Mouse (Mus musculus): Measurements from ENCODE around the gene Txk. TPM values are rescaled to one million over a fixed set of nuclear protein-coding genes. Genes with fewer than 3 reads are reported as not detected.

Gene Txk
- polyA plus RNA-seq, 1 experiment from 2014 or later: 0.11 TPM

DNA sequence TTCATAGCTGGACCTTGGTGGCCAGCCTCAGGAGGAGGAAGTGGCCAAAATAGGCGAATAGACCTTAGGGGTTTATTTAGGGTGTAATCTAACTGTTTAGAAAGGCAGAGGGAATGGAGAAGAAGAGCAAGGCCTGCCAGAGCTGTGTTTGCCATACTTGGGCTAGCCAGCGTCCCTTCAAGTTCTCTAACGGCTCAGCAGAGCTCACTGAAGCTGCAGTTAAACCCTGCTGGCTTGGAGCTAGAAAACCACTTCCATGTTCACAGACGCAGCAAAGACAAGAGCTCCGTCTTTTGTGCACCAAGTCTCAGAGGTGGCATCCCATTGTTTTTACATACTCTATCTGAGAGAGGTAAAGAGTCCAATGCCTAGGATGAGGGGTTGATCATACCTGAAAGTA, 2.4 kb downstream of the Txk start:
- WGBS: 73% methylated on average over 5 of the region's 5 CpGs

DNA sequence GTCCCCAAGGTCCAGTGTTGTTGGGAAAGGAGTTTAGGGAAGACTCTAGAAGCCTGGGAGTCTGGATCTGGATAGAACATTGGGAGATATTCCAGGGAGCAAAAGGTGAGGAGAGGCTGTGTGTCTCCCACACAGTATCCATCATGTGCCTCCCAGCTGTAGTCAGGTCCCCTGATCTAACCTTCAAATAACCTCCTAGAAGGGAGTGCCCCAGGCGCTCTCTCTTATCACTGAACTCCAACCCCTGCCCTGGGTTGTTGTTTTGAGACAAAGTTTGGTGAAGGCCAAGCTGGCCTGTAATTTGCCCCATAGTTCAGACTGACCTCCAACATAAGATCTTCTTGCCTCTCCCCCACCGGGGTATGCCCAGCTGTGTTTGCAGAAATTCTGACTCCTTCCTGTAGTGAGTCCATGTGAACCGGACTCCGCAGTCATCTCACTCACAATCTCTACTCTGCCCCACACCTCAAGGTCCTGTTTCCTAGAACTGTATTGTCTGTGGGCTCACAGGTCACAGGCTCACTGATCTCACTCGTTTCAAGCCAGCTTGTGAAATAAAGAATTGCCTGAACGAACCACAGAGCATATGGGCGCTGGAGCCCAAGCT, 3.8 kb downstream of the Txk start:
- no peak for ATAC-seq (ENCODE audit: insufficient number of reproducible peaks, insufficient read depth, low FRiP score, low TSS enrichment, low read depth)
- Histone ChIP-seq H3K9me3 (no peaks in the 10 kb centered on the region), H3K4me3 (no peak overlapping the region), H3K36me3 (no peaks in the 10 kb centered on the region), H3K4me2 (no peak overlapping the region), H3K27ac (no peak overlapping the region), H3K27me3 (no peaks in the 10 kb centered on the region), H3K4me1 (no peaks in the 10 kb centered on the region), H3K9ac (no peak overlapping the region)
- 83% methylated on average over 7 of the region's 7 CpGs for WGBS

More for the DNA sequence above, 2.4 kb downstream of the Txk start:
- no peak overlapping the region for H3K4me3 ChIP-seq
- no peaks in the 10 kb centered on the region for H3K27me3 ChIP-seq
- H3K4me2 ChIP-seq: no peak overlapping the region
- no peak for ATAC-seq (ENCODE audit: insufficient number of reproducible peaks, insufficient read depth, low FRiP score, low TSS enrichment, low read depth)
- H3K27ac ChIP-seq: no peak overlapping the region
- H3K4me1 ChIP-seq: no peaks in the 10 kb centered on the region
- H3K9me3 ChIP-seq: no peaks in the 10 kb centered on the region
- H3K9ac ChIP-seq: no peak overlapping the region
- no peaks in the 10 kb centered on the region for H3K36me3 ChIP-seq

DNA sequence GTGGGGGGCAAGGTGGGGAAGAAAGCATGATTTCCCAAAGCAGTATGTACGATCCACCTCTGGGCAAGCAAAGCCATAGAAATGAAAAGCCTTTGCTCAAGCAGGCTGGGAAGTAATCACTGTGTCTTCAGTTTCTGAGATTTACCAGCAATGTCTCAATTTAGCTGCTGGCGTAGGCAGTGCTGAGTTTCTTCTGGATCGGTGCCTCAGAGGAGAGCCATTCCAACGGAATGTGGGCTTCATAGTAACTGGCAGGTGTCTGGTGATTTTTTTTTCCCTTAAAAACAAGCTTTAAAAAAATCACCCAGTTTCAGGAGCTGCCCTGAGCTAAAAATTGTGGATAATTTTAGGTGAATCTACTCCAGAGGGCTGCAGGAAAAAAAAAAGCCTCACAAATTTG, 5.2 kb downstream of the Txk start:
- no peaks in the 10 kb centered on the region for H3K4me1 ChIP-seq
- H3K9ac ChIP-seq: no peak overlapping the region
- no peaks in the 10 kb centered on the region for H3K27me3 ChIP-seq
- H3K27ac ChIP-seq: no peak overlapping the region
- H3K9me3 ChIP-seq: no peaks in the 10 kb centered on the region
- no peak overlapping the region for H3K4me2 ChIP-seq
- H3K4me3 ChIP-seq: no peak overlapping the region
- no peak for ATAC-seq (ENCODE audit: insufficient number of reproducible peaks, insufficient read depth, low FRiP score, low TSS enrichment, low read depth)
- 74% methylated on average over 4 of the region's 4 CpGs for WGBS
- no peaks in the 10 kb centered on the region for H3K36me3 ChIP-seq

DNA sequence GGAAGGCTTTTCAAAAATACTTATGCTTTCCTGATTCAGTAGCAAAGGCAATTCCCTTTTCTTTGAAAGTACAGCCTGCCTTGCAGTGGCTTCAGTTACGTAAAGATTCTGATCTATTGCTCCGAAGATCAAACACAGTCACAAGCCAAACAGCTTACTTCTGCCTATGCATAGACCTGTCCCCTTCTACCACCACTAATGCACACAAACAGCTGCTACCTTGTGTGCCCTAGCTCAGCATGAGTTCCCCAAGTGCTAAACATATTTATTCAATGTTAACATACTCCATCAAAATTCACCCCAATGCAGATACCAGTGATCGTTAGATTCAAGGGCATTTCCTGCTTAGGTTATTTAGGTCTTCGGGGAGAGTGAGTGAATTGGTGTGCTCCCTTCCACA, 6.1 kb downstream of the Txk start:
- H3K4me1 ChIP-seq: no peaks in the 10 kb centered on the region
- ATAC-seq (ENCODE audit: insufficient number of reproducible peaks, insufficient read depth, low FRiP score, low TSS enrichment, low read depth): no peak
- H3K4me3 ChIP-seq: no peak overlapping the region
- H3K27me3 ChIP-seq: no peaks in the 10 kb centered on the region
- H3K4me2 ChIP-seq: no peak overlapping the region
- no peaks in the 10 kb centered on the region for H3K9me3 ChIP-seq
- no peak overlapping the region for H3K27ac ChIP-seq
- 73% methylated on average over 4 of the region's 4 CpGs for WGBS
- H3K36me3 ChIP-seq: no peaks in the 10 kb centered on the region
- no peak overlapping the region for H3K9ac ChIP-seq

DNA sequence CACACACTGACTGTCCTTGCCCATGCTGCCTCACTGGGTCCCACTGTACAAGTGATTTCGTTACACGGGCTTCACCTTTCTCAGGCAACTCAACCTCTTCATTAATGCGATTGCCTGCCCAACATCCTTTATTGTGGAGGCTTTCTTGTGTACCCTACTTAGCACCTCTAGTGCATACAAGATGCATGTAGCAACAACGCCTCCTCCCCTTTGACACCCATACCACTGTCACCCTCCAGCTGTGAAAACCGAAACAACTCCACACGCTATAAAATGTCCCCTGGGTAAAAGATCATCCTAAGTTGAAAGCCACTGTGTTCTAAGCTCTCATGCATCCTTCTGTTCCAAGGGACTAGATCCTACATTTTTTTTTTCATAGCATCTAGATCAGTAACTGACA, 9.5 kb downstream of the Txk start:
- Histone ChIP-seq H3K9me3 (no peaks in the 10 kb centered on the region), H3K4me2 (no peak overlapping the region), H3K4me3 (no peak overlapping the region), H3K27me3 (no peaks in the 10 kb centered on the region), H3K9ac (no peak overlapping the region), H3K4me1 (no peaks in the 10 kb centered on the region; the same call in 1 of the 2 replicates), H3K36me3 (no peaks in the 10 kb centered on the region), H3K27ac (no peak overlapping the region)
- ATAC-seq (ENCODE audit: insufficient number of reproducible peaks, insufficient read depth, low FRiP score, low TSS enrichment, low read depth): no peak
- 93% methylated on average over 6 of the region's 6 CpGs for WGBS

DNA sequence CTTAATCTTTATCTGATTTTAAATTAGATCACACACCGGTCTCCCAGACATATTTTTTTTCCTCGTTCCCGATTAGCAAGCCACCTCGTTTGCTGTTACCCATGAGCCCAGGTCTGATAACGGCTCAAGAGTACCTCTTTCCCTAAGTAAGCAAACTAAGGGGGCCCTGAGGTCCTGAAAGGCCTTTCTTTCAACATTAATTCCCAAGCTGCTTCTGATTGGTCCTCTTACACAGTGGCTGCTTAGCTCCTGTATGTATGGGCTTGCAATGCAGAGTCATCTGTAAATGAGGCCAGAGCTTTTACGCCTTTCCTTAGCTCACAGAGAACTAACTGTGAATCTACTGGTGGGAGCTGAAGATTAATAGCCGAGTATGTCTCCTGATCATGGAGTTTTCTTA, 15.7 kb downstream of the Txk start:
- H3K9me3 ChIP-seq: no peaks in the 10 kb centered on the region
- no peak for ATAC-seq (ENCODE audit: insufficient number of reproducible peaks, insufficient read depth, low FRiP score, low TSS enrichment, low read depth)
- H3K27me3 ChIP-seq: no peaks in the 10 kb centered on the region
- H3K4me3 ChIP-seq: no peak overlapping the region
- no peak overlapping the region for H3K9ac ChIP-seq
- H3K4me1 ChIP-seq: no peaks in the 10 kb centered on the region; the same call in 1 of the 2 replicates
- no peak overlapping the region for H3K27ac ChIP-seq
- H3K4me2 ChIP-seq: no peak overlapping the region
- 73% methylated on average over 7 of the region's 7 CpGs for WGBS
- no peaks in the 10 kb centered on the region for H3K36me3 ChIP-seq

DNA sequence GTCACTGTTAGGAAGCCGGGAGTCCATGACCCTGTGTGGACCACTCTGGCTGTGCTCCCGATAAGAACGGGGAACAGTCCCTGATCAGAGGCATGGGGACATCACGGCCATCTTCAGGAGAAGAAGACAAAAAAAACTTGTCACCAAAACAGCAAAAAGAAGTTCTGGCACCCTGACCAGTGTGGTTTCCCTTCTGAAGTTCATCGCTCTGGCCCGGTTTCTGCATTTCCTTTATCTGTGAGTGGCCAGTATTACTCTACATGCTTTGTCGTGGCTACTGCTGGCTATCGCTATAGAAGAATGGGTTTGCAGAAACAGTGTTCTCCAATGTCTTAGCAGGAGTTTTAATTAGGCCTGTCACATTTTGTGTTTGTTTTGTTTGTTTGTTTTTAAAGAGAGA, 16.1 kb downstream of the Txk start:
- ATAC-seq (ENCODE audit: insufficient number of reproducible peaks, insufficient read depth, low FRiP score, low TSS enrichment, low read depth): no peak
- Histone ChIP-seq H3K27ac (no peak overlapping the region), H3K27me3 (no peaks in the 10 kb centered on the region), H3K9ac (no peak overlapping the region), H3K36me3 (no peaks in the 10 kb centered on the region), H3K4me2 (no peak overlapping the region), H3K9me3 (no peaks in the 10 kb centered on the region), H3K4me1 (no peaks in the 10 kb centered on the region; the same call in 1 of the 2 replicates), H3K4me3 (no peak overlapping the region)
- 83% methylated on average over 8 of the region's 8 CpGs for WGBS

DNA sequence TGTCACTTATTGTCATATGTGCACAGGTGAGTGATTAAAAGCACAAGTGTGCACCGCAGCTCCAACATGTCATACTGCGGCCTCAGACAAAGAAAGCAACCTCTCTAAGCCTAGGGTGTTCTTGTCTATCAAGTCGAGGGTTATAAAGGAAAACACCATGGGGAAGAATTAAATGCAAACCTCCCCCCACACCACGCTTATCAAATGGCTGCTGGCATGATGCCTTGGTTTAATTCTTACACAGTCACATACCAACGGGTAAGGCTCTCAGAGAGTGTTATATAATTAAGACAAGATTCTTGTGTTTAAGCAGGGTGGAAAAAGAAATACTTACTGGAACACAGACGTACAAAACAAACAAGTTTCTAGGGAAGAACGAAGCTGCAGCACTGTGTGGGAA, 16.8 kb downstream of the Txk start:
- H3K27ac ChIP-seq: no peak overlapping the region
- H3K4me1 ChIP-seq: no peaks in the 10 kb centered on the region; the same call in 1 of the 2 replicates
- 56% methylated on average over 7 of the region's 7 CpGs for WGBS
- H3K4me2 ChIP-seq: no peak overlapping the region
- H3K9ac ChIP-seq: no peak overlapping the region
- no peak for ATAC-seq (ENCODE audit: insufficient number of reproducible peaks, insufficient read depth, low FRiP score, low TSS enrichment, low read depth)
- no peaks in the 10 kb centered on the region for H3K27me3 ChIP-seq
- no peaks in the 10 kb centered on the region for H3K36me3 ChIP-seq
- no peak overlapping the region for H3K4me3 ChIP-seq
- H3K9me3 ChIP-seq: no peaks in the 10 kb centered on the region

DNA sequence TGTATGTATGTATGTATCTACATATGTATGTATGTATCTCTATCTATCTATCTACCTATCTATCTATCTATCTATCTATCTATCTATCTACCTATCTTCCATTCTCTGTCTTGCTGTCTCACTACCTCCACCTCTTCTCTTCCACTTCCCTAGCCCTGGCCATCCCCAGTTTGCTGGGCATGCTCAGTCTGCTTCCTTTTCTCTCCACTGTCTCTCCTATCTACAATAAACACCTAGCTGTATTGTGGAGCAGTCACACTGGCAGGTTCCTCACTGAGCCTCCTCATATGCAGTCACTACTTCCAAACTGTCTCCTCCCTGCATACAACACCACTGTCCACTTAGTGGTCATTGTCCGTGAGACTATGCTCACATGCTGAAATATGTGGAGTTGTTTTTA, 19.7 kb downstream of the Txk start:
- 80% methylated on average over 1 of the region's 1 CpGs for WGBS
- H3K36me3 ChIP-seq: no peaks in the 10 kb centered on the region

DNA sequence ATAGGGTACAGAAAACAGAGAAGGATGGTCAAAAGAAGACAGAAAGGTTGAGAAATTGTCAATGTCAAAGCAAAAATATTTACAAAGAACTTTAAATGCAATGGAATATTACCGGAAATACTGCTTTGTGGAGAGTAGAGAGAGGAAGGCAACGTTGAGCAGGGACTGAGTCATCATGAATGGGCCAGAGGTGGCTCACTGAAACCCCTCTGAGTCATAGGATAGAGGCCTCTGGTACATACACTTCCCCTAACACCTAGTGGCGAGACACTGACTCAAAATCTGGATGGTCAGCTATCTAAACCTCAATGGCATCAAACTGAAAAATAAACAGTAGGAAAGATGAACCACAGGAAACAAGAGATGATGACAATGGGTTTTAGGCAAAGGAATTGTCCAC, 27.2 kb downstream of the Txk start:
- Histone ChIP-seq H3K27ac (no peak overlapping the region), H3K4me1 (no peaks in the 10 kb centered on the region), H3K4me3 (no peak overlapping the region), H3K36me3 (no peaks in the 10 kb centered on the region), H3K4me2 (no peak overlapping the region), H3K27me3 (no peaks in the 10 kb centered on the region), H3K9me3 (no peaks in the 10 kb centered on the region), H3K9ac (no peak overlapping the region)
- no peak for ATAC-seq (ENCODE audit: insufficient number of reproducible peaks, insufficient read depth, low FRiP score, low TSS enrichment, low read depth)
- 79% methylated on average over 3 of the region's 3 CpGs for WGBS

More for the DNA sequence above, 19.7 kb downstream of the Txk start:
- H3K9ac ChIP-seq: no peak overlapping the region
- no peaks in the 10 kb centered on the region for H3K4me1 ChIP-seq
- H3K27me3 ChIP-seq: no peaks in the 10 kb centered on the region
- no peak overlapping the region for H3K4me2 ChIP-seq
- H3K4me3 ChIP-seq: no peak overlapping the region
- H3K27ac ChIP-seq: no peak overlapping the region
- H3K9me3 ChIP-seq: no peaks in the 10 kb centered on the region
- no peak for ATAC-seq (ENCODE audit: insufficient number of reproducible peaks, insufficient read depth, low FRiP score, low TSS enrichment, low read depth)

DNA sequence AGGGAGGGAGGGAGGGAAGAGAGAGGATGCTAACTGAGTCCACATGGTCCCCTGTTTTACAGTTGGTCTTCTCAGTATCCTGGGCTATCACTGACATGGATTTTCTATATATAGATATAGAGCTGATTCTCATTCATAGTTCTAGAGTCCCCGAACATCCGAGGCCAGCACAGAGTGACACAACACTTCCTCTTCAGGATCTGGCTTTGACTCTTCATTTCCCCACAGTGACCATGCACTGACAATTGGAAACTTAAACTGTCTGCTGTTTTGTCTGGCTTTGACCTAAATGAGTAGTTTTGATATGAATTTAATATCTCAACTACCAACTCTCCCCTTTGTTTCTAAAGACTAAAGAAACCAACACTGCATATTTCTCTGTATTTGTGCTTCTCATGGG, 29.1 kb downstream of the Txk start:
- H3K4me2 ChIP-seq: no peak overlapping the region
- H3K27me3 ChIP-seq: no peaks in the 10 kb centered on the region
- no peaks in the 10 kb centered on the region for H3K4me1 ChIP-seq
- H3K9me3 ChIP-seq: no peaks in the 10 kb centered on the region
- no peak overlapping the region for H3K4me3 ChIP-seq
- no peak overlapping the region for H3K27ac ChIP-seq
- no peak for ATAC-seq (ENCODE audit: insufficient number of reproducible peaks, insufficient read depth, low FRiP score, low TSS enrichment, low read depth)
- H3K36me3 ChIP-seq: no peaks in the 10 kb centered on the region
- no peak overlapping the region for H3K9ac ChIP-seq
- 76% methylated on average over 2 of the region's 2 CpGs for WGBS

DNA sequence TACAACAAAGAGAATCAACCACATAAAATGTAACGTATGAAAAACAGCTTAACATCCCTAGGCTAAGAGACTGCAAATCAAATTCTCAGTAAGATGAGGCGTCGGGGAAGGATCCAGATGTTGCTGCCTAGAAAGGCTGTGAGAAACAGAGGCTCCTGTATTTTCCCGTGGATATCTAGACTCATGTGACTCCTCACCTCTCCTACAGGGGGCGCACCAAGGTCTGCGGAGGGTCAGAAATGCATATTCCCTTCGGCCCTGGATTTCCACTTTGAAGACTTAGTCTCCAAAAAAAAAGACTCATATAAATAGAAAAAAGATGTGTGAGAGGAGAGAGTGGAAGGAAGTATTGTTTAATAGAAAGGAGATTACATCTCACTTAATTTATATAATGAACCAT, 32.0 kb downstream of the Txk start:
- Histone ChIP-seq H3K4me3 (no peak overlapping the region), H3K27ac (no peak overlapping the region), H3K27me3 (no peaks in the 10 kb centered on the region), H3K9ac (no peak overlapping the region), H3K9me3 (no peaks in the 10 kb centered on the region), H3K4me1 (no peaks in the 10 kb centered on the region), H3K4me2 (no peak overlapping the region), H3K36me3 (no peaks in the 10 kb centered on the region)
- WGBS: 48% methylated on average over 7 of the region's 7 CpGs
- ATAC-seq (ENCODE audit: insufficient number of reproducible peaks, insufficient read depth, low FRiP score, low TSS enrichment, low read depth): no peak

All from embryonic facial prominence, embryonic 13.5 days (tissue).